Mouse (Mus musculus) brown adipose tissue, adult 24 weeks (tissue): ENCODE measurements around the gene Zdhhc7. TPM values are rescaled to one million over a fixed set of nuclear protein-coding genes. Genes with fewer than 3 reads are reported as not detected.

Experiments used
- H3K27ac ChIP-seq: fragments of 200-500 bp; replicated peaks from 2 replicates; pipeline ENCODE4 v1.5.1; 2012; ENCODE audit warnings: low read depth, mild to moderate bottlenecking, low read length
- H3K4me1 ChIP-seq: fragments of 200-500 bp; 2 replicates; pipeline ENCODE4 v1.6.1; 2012; ENCODE audit warnings: low read length, mixed read lengths; ENCODE audit not compliant: control insufficient read depth, insufficient read depth, insufficient read length
- H3K4me3 ChIP-seq: fragments of 200-500 bp; 2 replicates; pipeline ENCODE4 v1.5.1; 2012; ENCODE audit warnings: low read depth, mild to moderate bottlenecking, low read length, moderate library complexity; ENCODE audit not compliant: insufficient read depth
- polyA plus RNA-seq: library from polyadenylated mRNA; stranded (reverse); fragments of >200 nt; gene quantifications from 2 replicates; pipeline ENCODE4 v1.2.4, GENCODE M21; 2012; ENCODE audit not compliant: missing spikeins, insufficient read depth, insufficient read length

The Zdhhc7 gene
- polyA plus RNA-seq, 1 experiment, result 21.9 TPM

- peak overlapping the region; percentile 28; the same call in 1 of the 2 replicates for H3K27ac ChIP-seq
These were observed 23.0 kb upstream of the Zdhhc7 start for GRCm38 (mm10) chr8:120124261-120124660.

GRCm38 (mm10) chr8:120120951-120121350 is 19.7 kb upstream of the Zdhhc7 start:
- Histone ChIP-seq H3K4me1 (peaks cover 15% of the 10 kb centered on the region), H3K4me3 (no peak overlapping the region)

More at GRCm38 (mm10) chr8:120124261-120124660, 23.0 kb upstream of the Zdhhc7 start:
- Histone ChIP-seq H3K4me1 (peaks cover 10% of the 10 kb centered on the region), H3K4me3 (no peak overlapping the region)

GRCm38 (mm10) chr8:120119931-120120330 is 18.6 kb upstream of the Zdhhc7 start:
- Histone ChIP-seq H3K4me1 (peaks cover 15% of the 10 kb centered on the region), H3K4me3 (no peak overlapping the region), H3K27ac (no peak overlapping the region)

More at GRCm38 (mm10) chr8:120120951-120121350, 19.7 kb upstream of the Zdhhc7 start:
- no peak overlapping the region for H3K27ac ChIP-seq

GRCm38 (mm10) chr8:120119429-120119828 is 18.1 kb upstream of the Zdhhc7 start:
- no peak overlapping the region for H3K27ac ChIP-seq
- peaks cover 15% of the 10 kb centered on the region for H3K4me1 ChIP-seq
- H3K4me3 ChIP-seq, result no peak overlapping the region

- H3K4me1 ChIP-seq, result peaks cover 15% of the 10 kb centered on the region
- H3K27ac ChIP-seq, result no peak overlapping the region
- no peak overlapping the region for H3K4me3 ChIP-seq
These were observed 17.6 kb upstream of the Zdhhc7 start for GRCm38 (mm10) chr8:120118847-120119246.

- no peak overlapping the region for H3K4me3 ChIP-seq
- no peak overlapping the region for H3K27ac ChIP-seq
- H3K4me1 ChIP-seq, result peaks cover 15% of the 10 kb centered on the region
These were observed 16.9 kb upstream of the Zdhhc7 start for GRCm38 (mm10) chr8:120118162-120118561.

GRCm38 (mm10) chr8:120116600-120116999 is 15.3 kb upstream of the Zdhhc7 start:
- H3K4me1 ChIP-seq, result peaks cover 19% of the 10 kb centered on the region

GRCm38 (mm10) chr8:120114315-120114841 is 13.1 kb upstream of the Zdhhc7 start:
- Histone ChIP-seq H3K4me1 (peaks cover 19% of the 10 kb centered on the region), H3K27ac (no peak overlapping the region), H3K4me3 (peak overlapping the region; percentile 64)

More at GRCm38 (mm10) chr8:120116600-120116999, 15.3 kb upstream of the Zdhhc7 start:
- H3K4me3 ChIP-seq, result no peak overlapping the region
- no peak overlapping the region for H3K27ac ChIP-seq

GRCm38 (mm10) chr8:120113758-120114255 is 12.5 kb upstream of the Zdhhc7 start, which contains the start of gene 6430548M08Rik:
6430548M08Rik (plus strand) TSS chr8:120114152.
- H3K4me3 ChIP-seq, result peak within 1 kb of the TSS; percentile 75
- H3K27ac ChIP-seq, result peak within 1 kb of the TSS; percentile 88
- H3K4me1 ChIP-seq, result peaks cover 21% of the 10 kb centered on the region

GRCm38 (mm10) chr8:120113306-120113705 is 12.0 kb upstream of the Zdhhc7 start:
- Histone ChIP-seq H3K4me3 (peak overlapping the region; percentile 75), H3K4me1 (peaks cover 16% of the 10 kb centered on the region), H3K27ac (peak overlapping the region; percentile 88)

- no peak overlapping the region for H3K4me3 ChIP-seq
- peaks cover 10% of the 10 kb centered on the region; the same call in 1 of the 2 replicates for H3K4me1 ChIP-seq
- H3K27ac ChIP-seq, result peak overlapping the region; percentile 88
These were observed 11.3 kb upstream of the Zdhhc7 start for GRCm38 (mm10) chr8:120112535-120112934.

GRCm38 (mm10) chr8:120111382-120111781 is 10.1 kb upstream of the Zdhhc7 start:
- Histone ChIP-seq H3K4me3 (no peak overlapping the region), H3K27ac (no peak overlapping the region), H3K4me1 (peaks cover 8% of the 10 kb centered on the region; the same call in 1 of the 2 replicates)

GRCm38 (mm10) chr8:120110966-120111365 is 9.7 kb upstream of the Zdhhc7 start:
- Histone ChIP-seq H3K4me3 (no peak overlapping the region), H3K27ac (no peak overlapping the region), H3K4me1 (peaks cover 8% of the 10 kb centered on the region; the same call in 1 of the 2 replicates)

- Histone ChIP-seq H3K27ac (peak overlapping the region; percentile 63), H3K4me3 (no peak overlapping the region), H3K4me1 (peaks cover 11% of the 10 kb centered on the region)
These were observed 7.9 kb upstream of the Zdhhc7 start for GRCm38 (mm10) chr8:120109149-120109548.

GRCm38 (mm10) chr8:120104721-120105272 is 3.5 kb upstream of the Zdhhc7 start:
- peaks cover 21% of the 10 kb centered on the region for H3K4me1 ChIP-seq
- peak overlapping the region; percentile 90 for H3K27ac ChIP-seq
- H3K4me3 ChIP-seq, result peak overlapping the region; percentile 26; the same call in 1 of the 2 replicates

- H3K27ac ChIP-seq, result peak overlapping the region; percentile 90
- no peak overlapping the region for H3K4me3 ChIP-seq
- peaks cover 24% of the 10 kb centered on the region for H3K4me1 ChIP-seq
These were observed 2.6 kb upstream of the Zdhhc7 start for GRCm38 (mm10) chr8:120103916-120104315.
